Mouse (Mus musculus) forebrain, embryonic 11.5 days (tissue): ENCODE results near the gene Tldc1. TPM values are rescaled to one million over a fixed set of nuclear protein-coding genes. Genes with fewer than 3 reads are reported as not detected.

ENCODE experiments used
- ATAC-seq: fragments of 200-750 bp; cut with Nextera tagmentation; replicated peaks from 2 replicates; pipeline ENCODE4 v1.8.0; 2017; ENCODE audit warnings: moderate TSS enrichment; ENCODE audit not compliant: low FRiP score
- DNase-seq: peaks from one replicate; pipeline ENCODE4 v3.0.0-alpha.2; 2017; ENCODE audit warnings: low spot score
- H3K27ac ChIP-seq: fragments of 300-500 bp; sonication (generic); 2 replicates; pipeline ENCODE4 v1.5.1; 2014; ENCODE audit warnings: low read depth, low read length
- H3K27me3 ChIP-seq: fragments of 300-500 bp; sonication (generic); 2 replicates; pipeline ENCODE4 v1.6.1; 2014; ENCODE audit warnings: mild to moderate bottlenecking, low read length, mixed read lengths; ENCODE audit not compliant: control insufficient read depth, insufficient read depth
- H3K36me3 ChIP-seq: fragments of 300-500 bp; sonication (generic); 2 replicates; pipeline ENCODE4 v1.6.1; 2014; ENCODE audit warnings: mild to moderate bottlenecking, low read length, moderate library complexity, mixed read lengths; ENCODE audit not compliant: control insufficient read depth, insufficient read depth
- H3K4me1 ChIP-seq: fragments of 300-500 bp; sonication (generic); replicated peaks from 2 replicates; pipeline ENCODE4 v1.6.1; 2014; ENCODE audit warnings: low read length, mixed read lengths; ENCODE audit not compliant: control insufficient read depth, insufficient read depth
- H3K4me2 ChIP-seq: fragments of 300-500 bp; sonication (generic); 2 replicates; pipeline ENCODE4 v1.6.1; 2014; ENCODE audit warnings: low read depth, mild to moderate bottlenecking, low read length, moderate library complexity, mixed read lengths; ENCODE audit not compliant: severe bottlenecking
- H3K4me3 ChIP-seq: fragments of 300-500 bp; sonication (generic); 2 replicates; pipeline ENCODE4 v1.5.1; 2014; ENCODE audit warnings: low read depth, low read length
- H3K9ac ChIP-seq: fragments of 300-500 bp; sonication (generic); 2 replicates; pipeline ENCODE4 v1.6.1; 2014; ENCODE audit warnings: low read length
- H3K9me3 ChIP-seq: fragments of 300-500 bp; sonication (generic); 2 replicates; pipeline ENCODE4 v1.6.1; 2016; ENCODE audit warnings: low read length, mixed read lengths; ENCODE audit not compliant: control insufficient read depth
- WGBS: fragments of 180-500 bp; shearing (Covaris S2); extraction: QIAGEN DNeasy Blood & Tissue Kit; methylation state at CpG from one replicate; pipeline ENCODE4 v1.1.7; 2014; 5-methylcytosine and 5-hydroxymethylcytosine counted together
- polyA plus RNA-seq: library from polyadenylated mRNA; unstranded; fragments of >200 nt; fragmentation: Nextera tagmentation; extraction: Ambion mirVana; gene quantifications from 2 replicates; pipeline ENCODE4 v1.2.1, GENCODE M21; 2014

Gene Tldc1
- polyA plus RNA-seq, 1 experiment from 2014 or later: 13.4 TPM

GRCm38 (mm10) chr8:119713421-119713820 is 64.8 kb downstream of the Tldc1 start:
- H3K27ac ChIP-seq: no peak overlapping the region
- no peaks in the 10 kb centered on the region for H3K9me3 ChIP-seq
- H3K4me3 ChIP-seq: no peak overlapping the region
- DNase-seq (no peak), ATAC-seq (no peak)
- no peaks in the 10 kb centered on the region for H3K27me3 ChIP-seq
- H3K36me3 ChIP-seq: no peaks in the 10 kb centered on the region
- H3K4me2 ChIP-seq: no peak overlapping the region
- no peaks in the 10 kb centered on the region for H3K4me1 ChIP-seq
- no peak overlapping the region for H3K9ac ChIP-seq
- 65% methylated on average over 5 of the region's 5 CpGs for WGBS

GRCm38 (mm10) chr8:119712226-119712625 is 66.0 kb downstream of the Tldc1 start:
- 86% methylated on average over 6 of the region's 6 CpGs for WGBS
- no peaks in the 10 kb centered on the region for H3K9me3 ChIP-seq
- no peak for DNase-seq

More at GRCm38 (mm10) chr8:119712226-119712625, 66.0 kb downstream of the Tldc1 start:
- no peaks in the 10 kb centered on the region for H3K27me3 ChIP-seq
- no peak overlapping the region for H3K4me3 ChIP-seq
- no peak overlapping the region for H3K27ac ChIP-seq
- no peak for ATAC-seq
- H3K4me2 ChIP-seq: no peak overlapping the region
- H3K4me1 ChIP-seq: no peaks in the 10 kb centered on the region
- no peak overlapping the region for H3K9ac ChIP-seq
- no peaks in the 10 kb centered on the region for H3K36me3 ChIP-seq

Other genes starting within 250 kb of the Tldc1 start
- 98.0 and 98.2 TPM in 2 replicates for gene Mbtps1, start 219.7 kb downstream of the Tldc1 start, polyA plus RNA-seq
- 78.7 and 89.0 TPM in 2 replicates for gene Hsdl1, start 203.2 kb downstream of the Tldc1 start, polyA plus RNA-seq
- gene Dnaaf1, start 203.2 kb downstream of the Tldc1 start, polyA plus RNA-seq: 0.16 TPM in 1 of 2 replicates, not detected in the other
- gene Taf1c, start 173.2 kb downstream of the Tldc1 start, polyA plus RNA-seq: 15.2 and 17.1 TPM in 2 replicates
- not detected in 2 replicates for gene Adad2, start 165.7 kb downstream of the Tldc1 start, polyA plus RNA-seq
- 0.07 TPM in 1 of 2 replicates, not detected in the other for gene Kcng4, start 142.7 kb downstream of the Tldc1 start, polyA plus RNA-seq
- 0.63 TPM in 1 of 2 replicates, not detected in the other for gene Wfdc1, start 112.1 kb downstream of the Tldc1 start, polyA plus RNA-seq
- 1.0 and 1.7 TPM in 2 replicates for gene Atp2c2, start 78.4 kb downstream of the Tldc1 start, polyA plus RNA-seq
- 167 and 251 TPM in 2 replicates for gene Cotl1, start 62.1 kb upstream of the Tldc1 start, polyA plus RNA-seq
- gene Klhl36, start 83.8 kb upstream of the Tldc1 start, polyA plus RNA-seq: 7.3 and 9.9 TPM in 2 replicates
- gene Usp10, start 131.9 kb upstream of the Tldc1 start, polyA plus RNA-seq: 209 and 210 TPM in 2 replicates
- gene Gm20388, start 132.4 kb upstream of the Tldc1 start, polyA plus RNA-seq: not detected in 2 replicates
- 1.6 and 2.1 TPM in 2 replicates for gene Crispld2, start 214.0 kb upstream of the Tldc1 start, polyA plus RNA-seq